Mouse (Mus musculus): Measurements from ENCODE around the gene Arid3b. TPM values are rescaled to one million over a fixed set of nuclear protein-coding genes. Genes with fewer than 3 reads are reported as not detected.

Gene Arid3b
- total RNA-seq, 2 experiments from 2014 or later: 10.9 to 14.8 TPM

DNA sequence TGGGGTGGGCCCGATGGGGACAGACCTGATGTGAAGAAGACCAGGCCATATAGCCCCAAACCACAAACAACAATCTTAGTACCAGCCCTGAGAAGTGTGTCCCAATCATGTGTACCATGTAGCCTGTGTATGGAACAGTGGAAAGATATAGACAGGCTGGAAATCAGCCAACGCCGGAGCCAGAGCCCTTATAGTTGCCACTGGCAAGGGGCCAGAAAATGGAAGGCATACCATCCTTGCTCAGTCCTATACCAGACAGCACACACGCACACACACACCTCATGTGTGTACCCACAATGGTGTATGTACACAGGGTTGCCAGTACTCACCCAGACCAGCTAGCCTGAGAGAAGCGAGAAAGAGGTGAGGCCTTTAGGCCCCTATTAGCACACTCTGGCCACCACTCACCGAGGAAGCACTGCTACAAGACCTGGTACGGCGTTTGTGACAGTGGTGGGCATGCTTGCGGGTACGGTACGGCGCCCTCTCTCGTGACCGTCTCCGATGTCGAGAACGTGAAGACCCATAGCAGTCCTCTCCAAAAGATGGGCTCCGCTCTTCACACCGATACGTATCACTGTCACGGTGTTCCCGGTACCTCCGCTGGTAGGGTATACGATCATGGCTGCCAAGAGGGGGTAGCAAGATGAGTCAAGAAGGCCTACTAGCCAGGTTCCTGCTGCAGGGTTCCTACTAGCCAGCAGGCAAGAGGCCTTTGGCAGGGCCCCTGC is 76.0 kb downstream of the Arid3b start:
- no peak for TF ChIP-seq CTCF (IDR thresholded peaks at IDR 0.05)
- Histone ChIP-seq H3K4me3 (no peak overlapping the region), H3K27ac (no peak overlapping the region; the same call in 1 of the 2 replicates)
- intact Hi-C loops (cut with DNase I): loop anchor here (5.0 kb wide), 2 partner anchors 157 to 237 kb away; no protein-coding TSS in a partner anchor
- no peak for DNase-seq (ENCODE audit: extremely low spot score in 1 of 2, low spot score in 2 of 2)

DNA sequence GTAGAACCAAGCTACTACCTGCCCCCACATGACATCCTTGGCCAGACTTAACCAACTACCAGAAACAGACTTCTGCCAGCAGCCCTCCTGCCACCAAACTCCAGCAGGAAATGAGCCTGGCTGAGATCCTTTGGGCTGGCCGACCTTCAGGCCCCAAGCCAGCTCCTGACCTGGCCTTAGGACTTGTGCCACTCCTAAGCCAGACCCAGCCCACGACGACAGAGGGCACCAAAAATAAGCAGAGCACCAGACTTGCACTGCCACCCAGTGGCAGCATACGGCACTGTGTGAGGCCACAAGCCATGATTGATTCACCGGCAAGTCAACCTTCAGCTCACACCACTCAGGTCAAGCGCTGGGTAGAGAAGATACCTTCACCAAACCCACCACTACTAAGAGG is 77.3 kb downstream of the Arid3b start:
- intact Hi-C loops (cut with DNase I): no loop called here
- TF ChIP-seq CTCF (IDR thresholded peaks at IDR 0.05): peak; percentile 92
- Histone ChIP-seq H3K27ac (peak overlapping the region; percentile 18; the same call in 1 of the 2 replicates), H3K4me3 (no peak overlapping the region)
- DNase-seq (ENCODE audit: extremely low spot score in 1 of 2, low spot score in 2 of 2): peak; percentile 65 to 66

DNA sequence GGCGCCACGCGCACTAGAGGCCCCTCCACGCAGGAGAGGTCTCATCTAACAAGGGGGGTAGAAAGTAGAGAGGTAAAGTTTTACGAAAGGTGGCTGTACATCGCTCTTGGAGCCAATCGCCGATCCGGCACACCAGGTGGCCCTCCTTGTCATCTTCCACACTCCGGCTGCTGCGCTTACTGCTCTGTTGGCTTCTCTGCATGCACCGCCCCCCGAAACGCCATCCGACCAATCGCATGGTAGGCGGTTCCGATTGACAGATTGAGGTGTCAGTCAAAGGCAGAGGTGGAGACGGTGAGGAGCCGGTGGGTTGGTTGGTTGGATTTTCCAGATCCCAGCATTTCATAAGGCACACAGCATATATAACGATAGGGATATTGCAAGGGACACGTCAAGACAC is 78.1 kb downstream of the Arid3b start:
- H3K4me3 ChIP-seq: no peak overlapping the region
- TF ChIP-seq CTCF (IDR thresholded peaks at IDR 0.05): no peak
- H3K27ac ChIP-seq: peak overlapping the region; percentile 18; the same call in 1 of the 2 replicates
- DNase-seq (ENCODE audit: extremely low spot score in 1 of 2, low spot score in 2 of 2): peak in 1 of 2 experiments; percentile 43
- intact Hi-C loops (cut with DNase I): no loop called here

DNA sequence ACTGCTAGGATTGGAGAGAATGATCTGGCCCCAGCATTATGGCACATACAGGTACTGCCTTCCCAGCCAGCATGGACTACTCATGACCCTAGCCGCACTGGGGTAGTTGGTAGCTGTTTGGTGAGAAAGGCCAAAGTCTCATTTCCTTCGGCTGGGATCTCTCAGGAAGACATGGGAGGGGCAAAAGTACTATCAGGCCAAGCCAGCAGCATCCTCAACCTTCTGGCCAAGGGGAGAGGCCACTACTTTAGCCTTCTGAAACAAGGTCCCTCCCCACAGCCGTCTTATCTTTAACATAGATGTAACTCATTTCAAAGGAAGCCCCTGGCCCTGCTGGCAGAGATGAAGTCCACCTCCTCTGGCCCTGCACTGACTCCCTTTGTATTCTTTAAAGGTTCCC is 79.0 kb downstream of the Arid3b start:
- DNase-seq (ENCODE audit: extremely low spot score in 1 of 2, low spot score in 2 of 2): no peak
- no peak for TF ChIP-seq CTCF (IDR thresholded peaks at IDR 0.05)
- intact Hi-C loops (cut with DNase I): no loop called here

DNA sequence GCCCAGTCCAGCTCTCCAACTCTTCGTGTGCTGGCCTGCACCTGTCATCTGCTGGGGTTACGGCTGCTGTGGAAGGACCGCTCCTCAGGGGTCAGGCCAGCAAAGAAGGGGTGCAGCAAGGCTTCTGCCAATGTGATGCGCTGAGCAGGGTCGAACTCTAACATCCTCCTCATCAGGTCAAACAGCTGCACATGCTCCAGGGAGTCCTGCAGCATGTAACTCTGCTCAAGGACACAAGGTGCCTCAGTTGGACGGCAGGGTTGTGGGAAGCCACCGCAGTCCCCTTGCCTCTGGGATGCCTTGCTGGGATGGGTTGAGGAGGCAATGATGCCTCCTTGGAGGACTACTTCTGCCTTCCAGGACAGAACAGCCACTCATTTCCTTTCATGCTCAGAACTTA is 85.7 kb downstream of the Arid3b start:
- H3K27ac ChIP-seq: no peak overlapping the region
- TF ChIP-seq CTCF (IDR thresholded peaks at IDR 0.05): no peak
- intact Hi-C loops (cut with DNase I): no loop called here
- no peak for DNase-seq (ENCODE audit: extremely low spot score in 1 of 2, low spot score in 2 of 2)
- H3K4me3 ChIP-seq: no peak overlapping the region

More for the DNA sequence above, 79.0 kb downstream of the Arid3b start:
- no peak overlapping the region for H3K27ac ChIP-seq
- no peak overlapping the region for H3K4me3 ChIP-seq

DNA sequence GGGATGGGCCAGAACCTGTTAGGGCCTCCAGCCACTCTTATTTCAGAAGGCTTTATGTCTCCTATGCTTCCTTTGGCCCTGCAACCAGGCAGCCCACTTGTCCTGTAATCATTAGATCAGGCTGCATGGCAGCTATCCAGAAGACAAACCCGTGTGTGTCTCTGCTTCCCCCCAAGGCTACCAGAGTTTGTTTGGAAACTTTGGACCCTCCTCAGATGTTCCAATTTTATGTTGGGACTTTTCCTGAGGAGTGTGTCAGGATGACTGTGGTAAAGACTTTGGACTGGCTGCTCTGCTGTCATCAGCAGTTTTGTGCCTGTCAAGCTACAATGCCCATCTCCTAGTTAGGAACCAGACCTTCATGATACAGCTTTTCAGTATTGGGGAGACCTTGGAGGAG is 87.8 kb downstream of the Arid3b start:
- no peak for TF ChIP-seq CTCF (IDR thresholded peaks at IDR 0.05)
- intact Hi-C loops (cut with DNase I): no loop called here
- H3K27ac ChIP-seq: peak overlapping the region; percentile 2; the same call in 1 of the 2 replicates
- H3K4me3 ChIP-seq: no peak overlapping the region
- DNase-seq (ENCODE audit: extremely low spot score in 1 of 2, low spot score in 2 of 2): no peak

DNA sequence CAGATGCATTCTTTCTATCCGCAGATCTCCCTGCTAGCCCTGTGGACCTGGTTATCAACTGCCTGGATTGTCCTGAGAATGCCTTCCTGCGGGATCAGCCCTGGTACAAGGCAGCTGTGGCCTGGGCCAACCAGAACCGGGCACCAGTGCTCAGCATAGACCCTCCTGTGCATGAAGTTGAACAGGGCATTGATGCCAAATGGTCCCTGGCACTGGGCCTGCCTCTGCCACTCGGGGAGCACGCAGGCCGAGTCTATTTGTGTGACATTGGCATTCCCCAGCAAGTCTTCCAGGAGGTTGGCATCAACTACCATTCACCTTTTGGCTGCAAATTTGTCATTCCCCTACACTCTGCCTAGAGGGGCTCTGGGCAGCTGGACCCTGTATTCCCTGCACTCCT is 88.5 kb downstream of the Arid3b start:
- TF ChIP-seq CTCF (IDR thresholded peaks at IDR 0.05): no peak
- H3K27ac ChIP-seq: peak overlapping the region; percentile 47; the same call in 1 of the 2 replicates
- intact Hi-C loops (cut with DNase I): no loop called here
- no peak overlapping the region for H3K4me3 ChIP-seq
- DNase-seq (ENCODE audit: extremely low spot score in 1 of 2, low spot score in 2 of 2): no peak

DNA sequence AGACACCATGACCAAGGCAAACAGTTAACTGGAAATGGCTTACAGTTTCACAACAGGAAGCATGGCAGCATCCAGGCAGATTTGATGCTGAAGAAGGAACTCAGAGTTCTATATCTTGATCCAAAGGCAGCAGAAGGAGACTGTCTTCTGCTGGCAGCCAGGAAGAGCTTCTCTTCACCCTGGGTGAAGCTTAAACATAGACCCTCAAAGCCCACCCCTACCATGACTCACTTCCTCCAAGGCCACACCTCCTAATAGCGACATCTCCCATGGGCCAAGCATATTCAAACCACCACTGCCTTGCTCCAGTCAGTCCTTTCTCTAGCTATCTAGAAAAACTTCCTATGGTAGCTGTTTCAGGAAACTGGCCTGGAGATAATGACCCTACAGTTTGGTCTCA is 89.5 kb downstream of the Arid3b start:
- no peak for DNase-seq (ENCODE audit: extremely low spot score in 1 of 2, low spot score in 2 of 2)
- H3K4me3 ChIP-seq: no peak overlapping the region
- TF ChIP-seq CTCF (IDR thresholded peaks at IDR 0.05): no peak
- intact Hi-C loops (cut with DNase I): no loop called here
- no peak overlapping the region for H3K27ac ChIP-seq

DNA sequence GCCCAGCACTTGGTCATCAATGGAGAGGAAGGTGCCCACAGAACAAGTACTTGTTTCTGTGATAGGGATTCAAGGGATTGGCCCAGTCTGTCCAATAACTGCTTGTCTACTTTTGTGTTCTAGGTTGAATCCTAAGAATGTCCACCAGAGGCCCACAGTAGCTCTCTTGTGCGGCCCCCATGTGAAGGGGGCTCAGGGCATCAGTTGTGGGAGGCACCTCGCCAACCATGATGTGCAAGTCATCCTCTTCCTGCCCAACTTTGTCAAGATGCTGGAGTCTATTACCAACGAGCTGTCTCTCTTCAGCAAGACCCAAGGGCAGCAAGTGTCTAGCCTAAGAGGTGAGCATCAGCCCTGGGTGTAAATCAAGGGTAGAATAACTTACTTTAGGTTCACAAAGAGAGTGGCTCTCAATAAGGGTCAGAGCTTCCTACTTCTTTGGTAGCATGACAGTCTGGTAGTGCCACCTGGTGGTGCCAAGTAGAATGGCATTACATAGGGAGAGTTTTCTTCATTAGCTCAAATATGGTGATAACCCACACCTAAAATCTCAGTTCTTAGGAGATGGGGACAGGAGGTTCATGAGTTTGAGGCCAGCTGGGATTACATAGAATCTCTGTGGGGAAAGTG is 92.0 kb downstream of the Arid3b start:
- H3K27ac ChIP-seq: no peak overlapping the region
- intact Hi-C loops (cut with DNase I): loop anchor here (1.0 kb wide), 1 partner anchor 85 kb away; no protein-coding TSS in a partner anchor
- peak in 1 of 2 experiments; percentile 50 for DNase-seq (ENCODE audit: extremely low spot score in 1 of 2, low spot score in 2 of 2)
- H3K4me3 ChIP-seq: no peak overlapping the region
- peak; percentile 80 for TF ChIP-seq CTCF (IDR thresholded peaks at IDR 0.05)

Other genes starting within 250 kb of the Arid3b start
- gene Ulk3, start 247.3 kb downstream of the Arid3b start, total RNA-seq (2021): 10 to 100 TPM; 36.3 to 37.1 TPM
- gene Cplx3, start 230.5 kb downstream of the Arid3b start, total RNA-seq (2021): 1 to 10 TPM; 9.1 to 9.6 TPM
- gene Lman1l, start 216.0 kb downstream of the Arid3b start, total RNA-seq (2021): not detected
- 10 to 100 TPM; 32.9 to 39.6 TPM for gene Csk, start 183.2 kb downstream of the Arid3b start, total RNA-seq (2021)
- not detected for gene Cyp1a2, start 153.1 kb downstream of the Arid3b start, total RNA-seq (2021)
- gene Cyp1a1, start 148.9 kb downstream of the Arid3b start, total RNA-seq (2021): under 1 TPM; 0.16 TPM
- gene Edc3, start 128.3 kb downstream of the Arid3b start, total RNA-seq (2021): 10 to 100 TPM; 13.8 to 14.2 TPM
- 10 to 100 TPM; 86.8 to 96.3 TPM for gene Clk3, start 70.9 kb downstream of the Arid3b start, total RNA-seq (2021)
- gene Ubl7, start 74.2 kb upstream of the Arid3b start, total RNA-seq (2021): 100 to 1,000 TPM; 101 to 109 TPM
- gene Sema7a, start 103.3 kb upstream of the Arid3b start, total RNA-seq (2021): 100 to 1,000 TPM; 151 to 160 TPM
- gene Cyp11a1, start 169.6 kb upstream of the Arid3b start, total RNA-seq (2021): 1 to 10 TPM; 3.8 to 4.7 TPM
- gene Stra6, start 227.0 kb upstream of the Arid3b start, total RNA-seq (2021): 1 to 10 TPM; 8.0 to 8.5 TPM